Mouse (Mus musculus): ENCODE results near the gene Otub2. TPM values are rescaled to one million over a fixed set of nuclear protein-coding genes. Genes with fewer than 3 reads are reported as not detected.

Gene Otub2
- polyA plus RNA-seq, 1 experiment, result 28.2 TPM

DNA sequence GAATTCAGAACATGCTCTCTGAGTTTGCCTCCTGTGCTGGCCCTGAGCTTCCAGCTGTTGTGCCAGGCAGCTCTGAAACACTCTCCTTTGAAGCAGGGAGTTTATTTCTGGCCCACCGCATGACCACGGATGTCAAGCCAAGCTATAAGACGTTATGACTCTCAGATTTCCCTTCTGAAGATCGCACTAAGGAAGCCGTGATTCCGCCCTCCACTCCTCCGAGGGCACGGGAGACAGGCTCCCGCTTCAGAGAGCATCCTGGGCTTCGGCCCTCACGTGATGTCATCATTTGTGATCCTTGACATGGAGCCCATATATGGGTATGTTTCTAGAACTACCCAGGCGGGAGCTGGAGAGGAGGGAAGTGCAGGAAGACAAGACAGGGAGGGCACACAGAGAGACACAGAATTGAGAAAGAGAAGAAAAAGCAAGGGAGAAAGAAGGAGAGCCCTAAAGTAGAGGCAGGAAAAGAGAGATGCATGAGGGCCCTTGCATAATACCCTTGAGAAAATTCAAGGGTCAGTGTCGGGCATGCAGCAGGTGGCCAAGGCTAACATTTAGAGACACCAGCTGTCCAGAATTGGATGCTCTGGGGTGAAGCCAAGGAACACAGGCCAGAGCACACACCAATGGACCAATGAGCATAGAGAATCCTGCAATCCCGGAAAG is 32.6 kb upstream of the Otub2 start, which contains the start of gene Asb2:
Gene Asb2 (minus strand): TSS at position 256 of the 669 bp plus-strand sequence.
- 0 out of 2 replicates have a peak within 1 kb of the TSS, but pooled peaks have one; percentile 3 for H3K27ac ChIP-seq (ENCODE audit: insufficient read depth, low read length)
- no peak within 1 kb of the TSS for H3K4me3 ChIP-seq (ENCODE audit: insufficient read depth, low read length)
- TF ChIP-seq CTCF (IDR thresholded peaks at IDR 0.05; ENCODE audit: extremely low read depth, insufficient read depth, low read length) (no peak), POLR2A (IDR thresholded peaks at IDR 0.05; ENCODE audit: extremely low read depth, insufficient read depth, low read length) (no peak)
- peaks cover 12% of the 10 kb centered on the region for H3K4me1 ChIP-seq (ENCODE audit: control insufficient read depth, insufficient read depth, low read length)

DNA sequence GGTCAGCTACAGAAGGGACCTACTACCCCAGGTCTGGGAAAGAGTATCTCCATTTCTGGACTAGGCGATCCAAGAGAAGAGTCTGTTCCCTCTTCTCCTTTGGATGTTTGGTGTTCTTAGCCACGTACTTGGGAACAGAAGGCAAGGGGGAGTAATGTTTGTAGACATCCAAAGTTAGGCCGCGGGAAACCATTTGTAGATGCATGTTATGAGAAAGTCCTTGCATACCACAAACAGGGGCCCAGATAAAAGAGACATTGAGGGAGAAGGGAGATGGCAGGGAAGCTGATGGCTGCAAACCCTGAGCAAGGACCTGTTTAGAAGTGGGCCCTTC is 32.1 kb upstream of the Otub2 start:
- Histone ChIP-seq H3K27ac (ENCODE audit: insufficient read depth, low read length) (0 out of 2 replicates have a peak overlapping the region, but pooled peaks have one; percentile 3), H3K4me1 (ENCODE audit: control insufficient read depth, insufficient read depth, low read length) (peaks cover 12% of the 10 kb centered on the region), H3K4me3 (ENCODE audit: insufficient read depth, low read length) (no peak overlapping the region)
- TF ChIP-seq POLR2A (IDR thresholded peaks at IDR 0.05; ENCODE audit: extremely low read depth, insufficient read depth, low read length) (no peak), CTCF (IDR thresholded peaks at IDR 0.05; ENCODE audit: extremely low read depth, insufficient read depth, low read length) (no peak)

DNA sequence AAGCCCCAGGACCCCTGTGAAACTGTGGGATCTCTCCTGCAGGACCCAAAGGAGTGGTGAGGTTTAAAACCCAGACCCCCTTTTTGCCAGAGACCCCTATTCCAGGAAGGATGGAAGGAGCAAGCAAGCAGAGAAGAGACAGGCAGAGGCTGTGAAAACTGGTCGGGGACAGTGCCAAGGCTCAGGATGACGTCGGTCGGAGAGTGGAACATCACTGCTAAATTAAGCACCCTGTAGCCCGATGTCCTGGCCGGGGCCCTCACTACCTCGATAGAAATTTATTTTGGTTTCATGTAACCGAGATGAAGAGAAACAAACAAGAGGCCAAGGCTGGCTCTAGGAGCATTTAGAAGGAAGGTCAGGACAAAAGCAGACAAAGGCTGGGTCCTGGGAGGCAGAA is 30.3 kb upstream of the Otub2 start:
- H3K27ac ChIP-seq (ENCODE audit: insufficient read depth, low read length), result peak overlapping the region; percentile 48; the same call in 1 of the 2 replicates
- no peak for TF ChIP-seq CTCF (IDR thresholded peaks at IDR 0.05; ENCODE audit: extremely low read depth, insufficient read depth, low read length)
- TF ChIP-seq POLR2A (IDR thresholded peaks at IDR 0.05; ENCODE audit: extremely low read depth, insufficient read depth, low read length), result no peak
- peaks cover 12% of the 10 kb centered on the region for H3K4me1 ChIP-seq (ENCODE audit: control insufficient read depth, insufficient read depth, low read length)
- no peak overlapping the region for H3K4me3 ChIP-seq (ENCODE audit: insufficient read depth, low read length)

DNA sequence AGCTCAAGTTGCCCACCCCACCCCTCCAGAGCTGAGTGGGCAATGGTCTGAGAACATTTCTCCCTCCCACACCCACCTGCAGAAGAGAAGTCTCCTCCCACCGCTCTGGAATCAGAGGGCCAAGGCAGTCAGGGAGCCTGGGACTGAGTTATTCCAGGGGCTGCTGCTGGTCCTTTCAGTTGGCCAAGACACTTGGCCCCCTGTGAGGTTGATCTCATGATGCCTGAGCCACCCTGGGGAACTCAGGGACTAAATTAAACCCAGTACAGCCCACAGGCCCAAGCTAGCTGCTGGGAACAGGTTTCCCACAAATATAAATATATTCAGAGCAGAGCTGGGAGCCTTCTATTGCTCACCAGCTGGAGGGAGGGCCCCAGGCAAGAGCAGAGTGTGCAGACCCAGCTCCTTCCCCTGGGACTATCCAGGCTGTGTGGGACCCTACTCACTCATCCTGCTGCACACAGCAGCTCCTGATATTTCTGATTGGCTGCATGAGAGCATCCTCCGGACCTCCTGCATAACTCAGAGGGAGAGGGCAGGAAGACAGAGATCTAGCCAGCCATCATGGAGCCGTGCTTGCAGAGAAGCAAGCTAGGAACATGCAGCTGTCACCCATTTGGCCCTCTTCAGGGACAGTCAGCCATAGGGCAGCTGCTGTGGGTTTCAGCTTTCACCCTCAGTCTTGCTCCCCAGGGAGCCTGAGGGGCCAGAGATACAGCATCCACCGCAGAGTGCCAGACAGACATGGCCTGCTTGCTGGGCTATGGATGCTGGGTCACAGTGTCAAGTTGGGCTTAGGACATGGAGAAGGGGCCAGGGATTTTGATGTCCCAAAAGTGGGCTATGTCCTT is 29.3 kb upstream of the Otub2 start:
- Histone ChIP-seq H3K4me1 (ENCODE audit: control insufficient read depth, insufficient read depth, low read length) (peaks cover 12% of the 10 kb centered on the region), H3K27ac (ENCODE audit: insufficient read depth, low read length) (peak overlapping the region; percentile 51), H3K4me3 (ENCODE audit: insufficient read depth, low read length) (no peak overlapping the region)
- TF ChIP-seq POLR2A (IDR thresholded peaks at IDR 0.05; ENCODE audit: extremely low read depth, insufficient read depth, low read length) (no peak), CTCF (IDR thresholded peaks at IDR 0.05; ENCODE audit: extremely low read depth, insufficient read depth, low read length) (no peak)

DNA sequence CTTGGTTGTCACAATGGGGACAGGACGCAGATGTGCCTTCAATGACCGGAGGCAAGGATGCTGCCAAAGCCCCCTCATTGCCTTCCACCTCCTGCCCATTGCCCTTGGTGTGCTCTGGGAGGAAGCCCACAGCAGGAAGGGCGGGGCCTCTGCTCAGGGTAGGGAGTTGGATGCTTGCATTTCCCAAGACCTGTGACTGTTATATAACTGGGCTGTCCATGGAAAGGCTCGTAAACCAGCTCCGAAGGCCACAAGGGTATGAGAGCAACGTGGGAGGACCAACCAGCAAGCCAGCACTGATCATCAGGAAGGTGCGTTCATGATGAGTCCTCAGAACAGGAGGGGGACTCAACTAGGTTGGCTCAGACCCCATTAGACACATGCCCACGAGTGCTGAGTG is 27.7 kb upstream of the Otub2 start:
- no peak overlapping the region for H3K27ac ChIP-seq (ENCODE audit: insufficient read depth, low read length)
- TF ChIP-seq CTCF (IDR thresholded peaks at IDR 0.05; ENCODE audit: extremely low read depth, insufficient read depth, low read length) (no peak), POLR2A (IDR thresholded peaks at IDR 0.05; ENCODE audit: extremely low read depth, insufficient read depth, low read length) (no peak)
- H3K4me3 ChIP-seq (ENCODE audit: insufficient read depth, low read length), result no peak overlapping the region

DNA sequence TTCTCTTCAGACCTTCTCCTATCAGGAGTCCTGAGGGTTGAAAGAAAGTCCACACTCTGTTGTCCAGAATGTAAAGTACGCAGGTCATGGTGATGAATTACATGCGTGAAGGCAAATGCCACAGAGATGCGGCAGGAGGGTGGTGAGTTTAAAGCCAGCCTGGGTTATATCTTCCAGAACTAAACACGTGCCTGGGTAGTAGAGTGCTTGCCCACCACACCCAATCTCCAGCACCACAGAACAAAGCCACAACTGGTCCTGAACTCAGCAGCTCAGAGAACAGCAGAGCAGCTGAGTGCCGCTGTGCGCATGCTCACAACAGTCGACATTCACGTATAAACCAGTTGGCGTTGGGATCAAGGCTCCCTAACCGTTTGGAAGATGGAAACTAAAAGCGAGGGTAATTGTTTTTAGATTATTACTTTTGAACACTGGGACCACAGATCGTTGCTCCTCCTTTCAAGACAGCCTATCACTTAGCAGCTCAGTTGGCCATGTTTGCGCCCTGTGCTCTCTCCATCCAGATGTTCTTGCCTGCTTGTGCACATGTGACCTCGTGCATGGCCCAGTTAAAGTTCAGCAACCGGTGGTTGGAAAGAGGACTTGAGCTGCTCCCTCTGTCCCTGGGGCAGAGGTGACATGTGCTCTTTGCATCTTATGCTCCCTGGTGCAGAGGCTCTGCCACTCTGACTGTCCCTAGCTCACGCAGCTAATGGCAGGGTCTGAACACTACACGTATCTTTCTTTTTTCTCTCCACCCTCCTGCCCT is 26.8 kb upstream of the Otub2 start:
- no peak overlapping the region for H3K27ac ChIP-seq (ENCODE audit: insufficient read depth, low read length)
- no peak for TF ChIP-seq CTCF (IDR thresholded peaks at IDR 0.05; ENCODE audit: extremely low read depth, insufficient read depth, low read length)
- peaks cover 6% of the 10 kb centered on the region for H3K4me1 ChIP-seq (ENCODE audit: control insufficient read depth, insufficient read depth, low read length)
- H3K4me3 ChIP-seq (ENCODE audit: insufficient read depth, low read length), result no peak overlapping the region

More for the DNA sequence above, 27.7 kb upstream of the Otub2 start:
- peaks cover 9% of the 10 kb centered on the region for H3K4me1 ChIP-seq (ENCODE audit: control insufficient read depth, insufficient read depth, low read length)

DNA sequence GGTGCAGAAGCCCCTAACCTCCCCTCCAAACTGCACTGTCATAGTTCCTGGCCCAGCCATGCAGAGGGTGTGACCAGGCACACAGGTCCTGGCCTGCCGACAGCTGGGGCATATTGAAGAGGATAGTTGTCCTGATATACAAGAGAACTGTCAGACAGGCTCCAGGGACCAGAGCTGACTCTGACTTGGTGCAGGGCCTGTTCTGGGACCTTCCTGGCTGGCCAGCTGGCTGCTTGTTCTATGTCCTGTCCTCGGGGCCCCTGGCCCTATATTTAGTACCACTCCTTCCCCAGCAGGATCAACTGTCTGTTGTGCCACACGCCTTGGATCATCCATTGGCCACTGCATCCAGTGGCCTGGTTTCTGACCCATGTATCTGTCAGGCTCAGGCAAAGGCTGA is 26.1 kb upstream of the Otub2 start:
- Histone ChIP-seq H3K27ac (ENCODE audit: insufficient read depth, low read length) (no peak overlapping the region), H3K4me1 (ENCODE audit: control insufficient read depth, insufficient read depth, low read length) (peaks cover 6% of the 10 kb centered on the region), H3K4me3 (ENCODE audit: insufficient read depth, low read length) (no peak overlapping the region)
- TF ChIP-seq POLR2A (IDR thresholded peaks at IDR 0.05; ENCODE audit: extremely low read depth, insufficient read depth, low read length) (no peak), CTCF (IDR thresholded peaks at IDR 0.05; ENCODE audit: extremely low read depth, insufficient read depth, low read length) (no peak)

DNA sequence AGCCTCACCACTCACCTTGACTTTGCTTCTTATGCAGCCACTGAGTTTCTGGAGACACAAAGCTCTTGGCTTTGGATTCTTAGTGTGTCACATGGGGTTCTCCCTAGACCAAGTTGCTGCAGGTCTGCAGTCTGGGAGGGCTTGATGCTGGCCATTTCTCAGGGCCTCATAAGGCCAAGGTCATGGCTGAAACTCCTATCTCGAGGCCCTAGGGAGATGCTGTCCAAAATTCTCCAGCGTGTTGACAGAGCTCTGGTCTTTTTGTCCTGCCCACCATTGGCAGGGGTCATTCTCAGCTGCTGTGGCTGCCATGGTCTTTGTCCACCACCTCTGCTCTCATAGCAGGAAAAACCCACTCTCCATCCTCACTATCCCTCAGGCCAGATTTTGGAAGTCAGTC is 21.3 kb upstream of the Otub2 start:
- H3K4me3 ChIP-seq (ENCODE audit: insufficient read depth, low read length), result no peak overlapping the region
- H3K4me1 ChIP-seq (ENCODE audit: control insufficient read depth, insufficient read depth, low read length), result no peaks in the 10 kb centered on the region
- H3K27ac ChIP-seq (ENCODE audit: insufficient read depth, low read length), result no peak overlapping the region
- no peak for TF ChIP-seq POLR2A (IDR thresholded peaks at IDR 0.05; ENCODE audit: extremely low read depth, insufficient read depth, low read length)
- no peak for TF ChIP-seq CTCF (IDR thresholded peaks at IDR 0.05; ENCODE audit: extremely low read depth, insufficient read depth, low read length)

DNA sequence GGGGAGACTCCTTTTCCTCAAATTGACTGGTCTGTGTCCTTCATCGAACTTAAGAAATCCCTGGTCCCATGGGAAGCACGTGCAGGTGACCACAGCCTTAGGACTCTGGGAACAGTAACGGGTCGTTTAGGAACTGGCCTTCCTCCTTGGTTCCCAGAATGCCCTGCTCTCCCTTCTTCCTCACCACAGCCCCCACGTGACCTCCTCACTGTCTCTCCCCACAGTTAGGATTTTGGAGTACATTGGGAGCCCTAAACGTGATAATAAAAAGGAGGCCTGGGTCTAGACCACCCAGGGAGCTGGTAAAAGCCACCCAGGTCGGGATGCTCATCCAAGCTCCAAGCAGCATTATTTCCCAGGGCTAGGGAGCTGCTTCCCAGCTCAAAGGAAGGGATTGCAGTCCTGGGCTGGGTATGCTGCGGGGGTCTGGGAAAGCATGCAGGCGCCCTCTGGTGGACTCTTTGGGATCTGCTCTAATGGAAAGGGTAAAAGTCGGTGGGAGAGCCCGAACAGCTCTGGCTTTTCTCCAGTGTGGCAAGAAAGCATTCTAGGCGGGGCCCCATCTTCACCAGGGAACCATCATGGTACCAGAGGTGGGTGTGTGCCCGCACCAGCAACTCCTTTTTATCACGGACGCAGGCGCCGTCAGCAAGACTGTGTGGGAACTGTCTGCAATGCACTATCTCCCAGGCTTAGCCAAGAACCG is 20.7 kb upstream of the Otub2 start:
- Histone ChIP-seq H3K4me1 (ENCODE audit: control insufficient read depth, insufficient read depth, low read length) (no peaks in the 10 kb centered on the region), H3K4me3 (ENCODE audit: insufficient read depth, low read length) (no peak overlapping the region), H3K27ac (ENCODE audit: insufficient read depth, low read length) (no peak overlapping the region)
- peak; percentile 62 for TF ChIP-seq CTCF (IDR thresholded peaks at IDR 0.05; ENCODE audit: extremely low read depth, insufficient read depth, low read length)
- no peak for TF ChIP-seq POLR2A (IDR thresholded peaks at IDR 0.05; ENCODE audit: extremely low read depth, insufficient read depth, low read length)
